Mouse (Mus musculus): ENCODE data around the gene Bahcc1.
A peak's percentile ranks its signal among the peaks of the same experiment; 100 is the strongest.

Bahcc1 gene

GRCm38 (mm10) chr11:120298441-120299141 is 65.8 kb downstream of the Bahcc1 start:
- DNase-seq: no peak

- DNase-seq: no peak
Observed at GRCm38 (mm10) chr11:120299484-120299883, 66.7 kb downstream of the Bahcc1 start.

- no peak for DNase-seq
Observed at GRCm38 (mm10) chr11:120303119-120303518, 70.4 kb downstream of the Bahcc1 start.

- no peak for DNase-seq
Observed at GRCm38 (mm10) chr11:120303559-120304349, 71.0 kb downstream of the Bahcc1 start.

GRCm38 (mm10) chr11:120304350-120304694 is 71.6 kb downstream of the Bahcc1 start:
- DNase-seq: no peak

GRCm38 (mm10) chr11:120304886-120305534 is 72.3 kb downstream of the Bahcc1 start:
- peak; percentile 84 to 89 for DNase-seq

- no peak for DNase-seq
Observed at GRCm38 (mm10) chr11:120305535-120306365, 73.0 kb downstream of the Bahcc1 start.

- DNase-seq: no peak
Observed at GRCm38 (mm10) chr11:120306366-120307131, 73.8 kb downstream of the Bahcc1 start.

GRCm38 (mm10) chr11:120307132-120307413 is 74.3 kb downstream of the Bahcc1 start:
- no peak for DNase-seq

GRCm38 (mm10) chr11:120307566-120308430 is 75.1 kb downstream of the Bahcc1 start:
- peak; percentile 97 to 99 for DNase-seq

- peak in 1 of 2 experiments; percentile 2 for DNase-seq
Observed at GRCm38 (mm10) chr11:120308441-120309320, 75.9 kb downstream of the Bahcc1 start.

- DNase-seq: peak; percentile 95
Observed at GRCm38 (mm10) chr11:120310813-120311312, 78.1 kb downstream of the Bahcc1 start.

- no peak for DNase-seq
Observed at GRCm38 (mm10) chr11:120311561-120311960, 78.8 kb downstream of the Bahcc1 start.

GRCm38 (mm10) chr11:120312069-120312468 is 79.3 kb downstream of the Bahcc1 start:
- no peak for DNase-seq

GRCm38 (mm10) chr11:120313906-120314685 is 81.3 kb downstream of the Bahcc1 start:
- DNase-seq: no peak

- DNase-seq: no peak
Observed at GRCm38 (mm10) chr11:120314721-120315415, 82.1 kb downstream of the Bahcc1 start.

GRCm38 (mm10) chr11:120315416-120315761 is 82.6 kb downstream of the Bahcc1 start:
- peak in 1 of 2 experiments; percentile 46 for DNase-seq

Data from cerebellum, postnatal 36 days (tissue).